Mouse (Mus musculus) thymus, adult 2 months (tissue): Measurements from ENCODE around the gene Gm13275. TPM values are rescaled to one million over a fixed set of nuclear protein-coding genes. Genes with fewer than 3 reads are reported as not detected.
"Not testable (repeated sequence)": the region's sequence is repeated elsewhere in the genome, so short reads cannot be mapped to it uniquely, and the experiment has no call there.

Experiments
- DNase-seq: peaks from one replicate; pipeline ENCODE4 v3.0.0; 2021
- H3K27ac ChIP-seq: fragments of 200-500 bp; 2 replicates; pipeline ENCODE4 v1.5.1; 2012; ENCODE audit warnings: low read length, control low read depth; ENCODE audit not compliant: control insufficient read depth, insufficient read depth
- H3K27me3 ChIP-seq: fragments of 200-500 bp; 2 replicates; pipeline ENCODE4 v1.6.1; 2012; ENCODE audit warnings: mild to moderate bottlenecking, low read length, moderate library complexity, mixed read lengths; ENCODE audit not compliant: control insufficient read depth, insufficient read depth
- H3K36me3 ChIP-seq: fragments of 200-500 bp; 2 replicates; pipeline ENCODE4 v1.6.1; 2012; ENCODE audit warnings: mild to moderate bottlenecking, low read length, moderate library complexity; ENCODE audit not compliant: control insufficient read depth, insufficient read depth
- H3K4me1 ChIP-seq: fragments of 200-500 bp; replicated peaks from 2 replicates; pipeline ENCODE4 v1.6.1; 2012; ENCODE audit warnings: low read length; ENCODE audit not compliant: control insufficient read depth, insufficient read depth
- H3K4me3 ChIP-seq: fragments of 200-500 bp; 2 replicates; pipeline ENCODE4 v1.5.1; 2012; ENCODE audit warnings: mild to moderate bottlenecking, low read length, control low read depth, moderate library complexity; ENCODE audit not compliant: control insufficient read depth, insufficient read depth
- CTCF ChIP-seq: fragments of 200-500 bp; IDR thresholded peaks from 2 replicates; pipeline ENCODE4 v1.5.1; 2012; ENCODE audit warnings: mild to moderate bottlenecking, control low read depth, low read length, moderate library complexity, borderline replicate concordance; ENCODE audit not compliant: control insufficient read depth, poor library complexity, insufficient read depth; ENCODE audit errors: extremely low read depth
- POLR2A ChIP-seq: fragments of 200-500 bp; IDR thresholded peaks from 2 replicates; pipeline ENCODE4 v1.6.1; 2012; ENCODE audit warnings: mild to moderate bottlenecking, low read length, control low read depth, moderate library complexity; ENCODE audit not compliant: control insufficient read depth, poor library complexity, insufficient read depth; ENCODE audit errors: extremely low read depth
- WGBS: fragments of 180-500 bp; shearing (Covaris S2); methylation state at CpG from one replicate; pipeline ENCODE4 v1.1.7; 2018; 5-methylcytosine and 5-hydroxymethylcytosine counted together
- polyA plus RNA-seq: library from polyadenylated mRNA; depleted of rRNA; stranded (reverse); fragments of >200 nt; gene quantifications from 2 replicates; pipeline ENCODE4 v1.2.3, GENCODE M21; 2012

Gm13275 gene
- polyA plus RNA-seq, 1 experiment: not detected

DNA sequence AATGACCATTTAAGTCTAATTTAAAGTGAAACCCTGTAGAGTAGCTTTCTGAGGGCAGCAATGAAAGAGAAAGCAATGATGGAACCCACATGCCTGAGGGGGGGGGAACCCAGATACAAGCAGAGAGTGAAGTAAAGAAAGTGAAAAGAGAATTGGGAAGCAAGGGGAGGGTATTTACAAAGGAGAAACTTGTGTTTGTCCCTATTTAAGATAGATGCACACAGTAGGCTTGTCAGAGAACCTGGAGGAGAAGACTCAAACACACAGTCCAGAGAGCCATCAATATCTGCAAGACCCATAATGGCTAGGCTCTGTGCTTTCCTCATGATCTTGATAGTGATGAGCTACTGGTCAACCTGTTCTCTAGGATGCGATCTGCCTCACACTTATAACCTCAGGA, 25.4 kb downstream of the Gm13275 start, which contains the start of gene Ifna11:
TSS of gene Ifna11 (plus strand) at position 301 of the 400 bp plus-strand sequence.
- 100% methylated on average over 1 of the region's 1 CpGs for WGBS
- no peak for TF ChIP-seq POLR2A
- no peak for TF ChIP-seq CTCF

DNA sequence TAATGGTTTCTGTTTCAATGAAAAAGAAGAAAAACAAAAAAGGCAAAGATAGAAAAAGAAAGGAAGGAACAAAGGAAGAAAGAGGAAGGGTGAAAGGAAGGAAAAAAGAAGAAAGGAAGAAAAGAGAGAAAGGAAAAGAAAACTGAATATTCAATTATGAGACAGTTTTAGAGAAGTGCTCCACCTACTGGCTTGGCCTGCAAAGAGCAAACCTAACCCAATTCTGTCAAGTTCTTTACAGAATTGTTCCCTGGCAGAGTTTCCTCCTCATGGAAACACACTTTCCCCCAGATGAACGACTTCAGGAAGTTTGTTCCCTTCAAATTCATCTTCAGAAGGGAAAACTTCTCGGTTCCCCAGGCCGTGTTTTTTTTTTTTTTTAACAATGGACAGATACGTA, 28.7 kb downstream of the Gm13275 start:
- H3K36me3 ChIP-seq: no peaks in the 10 kb centered on the region
- no peaks in the 10 kb centered on the region for H3K27me3 ChIP-seq
- peak; percentile 17 for DNase-seq
- TF ChIP-seq CTCF (no peak), POLR2A (no peak)
- H3K4me1 ChIP-seq: no peaks in the 10 kb centered on the region
- 29% methylated on average over 4 of the region's 4 CpGs for WGBS
- no peak overlapping the region for H3K4me3 ChIP-seq
- H3K27ac ChIP-seq: no peak overlapping the region

More for the DNA sequence above, 25.4 kb downstream of the Gm13275 start, which contains the start of gene Ifna11:
- H3K4me1 ChIP-seq: no peaks in the 10 kb centered on the region
- no peak for DNase-seq
- H3K4me3 ChIP-seq: no peak within 1 kb of the TSS
- H3K27ac ChIP-seq: no peak within 1 kb of the TSS
- no peaks in the 10 kb centered on the region for H3K27me3 ChIP-seq
- no peaks in the 10 kb centered on the region for H3K36me3 ChIP-seq

DNA sequence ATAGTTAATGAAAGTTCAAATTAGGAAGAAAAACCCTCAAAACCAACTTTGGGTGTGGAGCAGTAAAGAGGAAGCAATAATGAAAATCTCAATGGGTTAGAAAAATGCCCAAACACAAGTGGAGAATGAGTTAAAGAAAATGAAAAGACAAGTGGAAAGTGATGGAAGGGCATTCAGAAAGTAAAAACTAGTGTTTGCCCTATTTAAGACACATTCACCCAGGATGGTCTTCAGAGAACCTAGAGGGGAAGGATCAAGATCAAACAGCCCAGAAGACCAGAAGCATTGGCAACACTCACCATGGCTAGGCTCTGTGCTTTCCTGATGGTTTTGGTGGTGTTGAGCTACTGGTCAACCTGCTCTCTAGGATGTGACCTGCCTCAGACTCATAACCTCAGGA, 32.8 kb downstream of the Gm13275 start, which contains the start of gene Ifna6:
TSS of gene Ifna6 (plus strand) at position 301 of the 400 bp plus-strand sequence.
- not testable (repeated sequence) for H3K4me3 ChIP-seq, H3K4me1 ChIP-seq, H3K27me3 ChIP-seq, H3K36me3 ChIP-seq, DNase-seq, H3K27ac ChIP-seq

DNA sequence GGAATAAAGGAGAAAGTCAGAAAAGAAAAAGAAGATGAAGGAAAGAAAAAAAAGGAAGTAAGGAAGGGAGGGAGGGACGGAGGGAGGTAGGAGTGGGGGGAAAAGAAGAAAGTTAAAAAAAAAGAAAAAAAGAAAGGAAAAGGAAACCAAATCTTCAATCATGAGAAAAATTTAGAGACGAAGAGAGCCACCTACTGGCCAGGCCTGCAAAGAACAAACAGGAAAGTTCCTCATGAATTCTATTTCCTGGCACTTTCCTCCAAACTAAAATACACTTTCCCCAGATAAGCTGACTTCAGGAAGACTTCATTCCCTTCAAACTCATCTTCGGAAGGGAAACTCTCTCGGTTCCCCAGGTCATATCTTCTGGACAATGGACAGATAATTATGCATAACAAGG, 36.2 kb downstream of the Gm13275 start:
- Histone ChIP-seq H3K27me3 (no peaks in the 10 kb centered on the region), H3K4me1 (no peaks in the 10 kb centered on the region), H3K36me3 (no peaks in the 10 kb centered on the region), H3K4me3 (no peak overlapping the region), H3K27ac (no peak overlapping the region)
- WGBS: 36% methylated on average over 4 of the region's 4 CpGs
- peak; percentile 54 for DNase-seq
- TF ChIP-seq CTCF: no peak
- no peak for TF ChIP-seq POLR2A

DNA sequence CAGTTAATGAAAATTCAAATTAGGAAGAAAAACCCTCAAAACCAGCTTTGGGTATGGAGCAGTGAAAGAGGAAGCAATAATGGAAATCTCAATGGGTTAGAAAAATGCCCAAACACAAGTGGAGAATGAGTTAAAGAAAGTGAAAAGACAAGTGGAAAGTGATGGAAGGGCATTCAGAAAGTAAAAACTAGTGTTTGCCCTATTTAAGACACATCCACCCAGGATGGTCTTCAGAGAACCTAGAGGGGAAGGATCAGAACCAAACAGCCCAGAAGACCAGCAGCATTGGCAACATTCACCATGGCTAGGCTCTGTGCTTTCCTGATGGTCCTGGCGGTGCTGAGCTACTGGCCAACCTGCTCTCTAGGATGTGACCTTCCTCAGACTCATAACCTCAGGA, 40.9 kb downstream of the Gm13275 start, which contains the start of gene Ifna5:
TSS of gene Ifna5 (plus strand) at position 301 of the 400 bp plus-strand sequence.
- 79% methylated on average over 1 of the region's 1 CpGs for WGBS
- not testable (repeated sequence) for H3K4me1 ChIP-seq

GRCm38 (mm10) chr4:88838828-88839227, 44.5 kb downstream of the Gm13275 start:
- Histone ChIP-seq H3K27me3 (no peaks in the 10 kb centered on the region), H3K4me1 (no peaks in the 10 kb centered on the region), H3K27ac (no peak overlapping the region), H3K36me3 (no peaks in the 10 kb centered on the region), H3K4me3 (no peak overlapping the region)
- peak; percentile 11 for DNase-seq
- no peak for TF ChIP-seq POLR2A
- TF ChIP-seq CTCF: no peak
- 45% methylated on average over 3 of the region's 3 CpGs for WGBS

More for the DNA sequence above, 40.9 kb downstream of the Gm13275 start, which contains the start of gene Ifna5:
- not testable (repeated sequence) for H3K27ac ChIP-seq, DNase-seq, H3K27me3 ChIP-seq, H3K36me3 ChIP-seq, H3K4me3 ChIP-seq

DNA sequence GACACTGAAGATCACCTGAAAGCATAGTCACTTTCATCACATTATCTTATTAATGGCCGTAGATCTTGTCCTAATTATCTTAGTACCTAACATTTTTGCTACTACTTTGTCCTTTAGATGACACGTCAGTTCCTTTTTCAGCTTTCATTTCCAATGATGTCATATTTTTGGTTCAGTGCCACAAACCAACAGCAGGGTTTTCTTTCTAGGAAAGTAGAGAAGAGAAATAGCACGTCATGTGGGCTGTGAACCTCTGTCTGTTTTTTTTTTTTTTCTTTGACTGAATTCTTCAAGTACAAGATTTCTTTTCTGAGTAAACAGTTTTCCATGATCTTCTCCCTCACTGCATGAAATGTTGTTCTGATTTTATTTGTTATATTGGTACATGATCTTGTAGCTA, 45.8 kb downstream of the Gm13275 start:
- TF ChIP-seq POLR2A (no peak), CTCF (no peak)
- WGBS: 44% methylated on average over 3 of the region's 3 CpGs

More for the DNA sequence above, 45.8 kb downstream of the Gm13275 start:
- Histone ChIP-seq H3K4me1 (no peaks in the 10 kb centered on the region), H3K36me3 (no peaks in the 10 kb centered on the region), H3K27me3 (no peaks in the 10 kb centered on the region), H3K27ac (no peak overlapping the region), H3K4me3 (no peak overlapping the region)
- DNase-seq: no peak
